In genomic region chr8:84567541-84567940, GRCm38 (mm10) we compare ENCODE assay signal across 7 mouse cellular contexts.
DNase-seq lines count a peak whose midpoint lies in the region; ATAC-seq and TF ChIP-seq lines count a peak whose summit lies in the region.

No protein-coding gene starts in this region.

- peak; percentile 28; the same call in 1 of the 2 replicates for TF ChIP-seq CTCF in bone marrow, adult 2 months (IDR thresholded peaks at IDR 0.05; ENCODE audit: control insufficient read depth, insufficient read depth, low read length)

- no peaks in the 10 kb centered on the region; the same call in 1 of the 2 replicates for H3K4me1 ChIP-seq in bone marrow, adult 2 months (ENCODE audit: control insufficient read depth, insufficient read depth, low read length)
- H3K4me1 ChIP-seq in lung, embryonic 15.5 days = peaks cover 11% of the 10 kb centered on the region
- H3K4me1 ChIP-seq in hindbrain, embryonic 13.5 days (replicated peaks) = peaks cover 9% of the 10 kb centered on the region
- H3K4me1 ChIP-seq in hindbrain, embryonic 10.5 days (replicated peaks) = peaks cover 11% of the 10 kb centered on the region; the same call in 1 of the 2 replicates

- H3K9ac ChIP-seq in lung, embryonic 15.5 days = no peak overlapping the region
- H3K9ac ChIP-seq in hindbrain, embryonic 13.5 days = no peak overlapping the region

- DNase-seq in layer of hippocampus, postnatal 10 days (ENCODE audit: low spot score in 2 of 2) = peak; percentile 42 to 57
- no peak for DNase-seq in layer of hippocampus, adult 9-10 months (ENCODE audit: low spot score)
- DNase-seq in thymus, postnatal 0 days (ENCODE audit: low spot score) = peak; percentile 57
- no peak for DNase-seq in hindbrain, embryonic 10.5 days (ENCODE audit: low spot score)

- ATAC-seq in lung, embryonic 15.5 days (ENCODE audit: borderline replicate concordance, extremely low read depth, low FRiP score, low TSS enrichment) = no peak
- no peak for ATAC-seq in hindbrain, embryonic 13.5 days (ENCODE audit: low FRiP score)

- H3K4me3 ChIP-seq in bone marrow, adult 2 months (replicated peaks; ENCODE audit: control insufficient read depth, low read depth, low read length) = no peak overlapping the region
- no peak overlapping the region for H3K4me3 ChIP-seq in lung, embryonic 15.5 days
- H3K4me3 ChIP-seq in hindbrain, embryonic 13.5 days = no peak overlapping the region
- no peak overlapping the region for H3K4me3 ChIP-seq in hindbrain, embryonic 10.5 days

- 12% methylated on average over 19 of the region's 19 CpGs for WGBS in bone marrow, adult 2 months
- 58% methylated on average over 19 of the region's 19 CpGs for WGBS in lung, embryonic 15.5 days
- 80% methylated on average over 19 of the region's 19 CpGs for WGBS in hindbrain, embryonic 13.5 days
- WGBS in hindbrain, embryonic 10.5 days = 76% methylated on average over 19 of the region's 19 CpGs

- H3K4me2 ChIP-seq in lung, embryonic 15.5 days = peak overlapping the region; percentile 22; the same call in 1 of the 2 replicates
- no peak overlapping the region for H3K4me2 ChIP-seq in hindbrain, embryonic 13.5 days

- H3K27me3 ChIP-seq in lung, embryonic 15.5 days = peaks cover 5% of the 10 kb centered on the region; the same call in 1 of the 2 replicates
- no peaks in the 10 kb centered on the region for H3K27me3 ChIP-seq in hindbrain, embryonic 13.5 days
- H3K27me3 ChIP-seq in hindbrain, embryonic 10.5 days (ENCODE audit: insufficient read depth, poor library complexity, severe bottlenecking) = no peaks in the 10 kb centered on the region; the same call in 1 of the 2 replicates

- H3K36me3 ChIP-seq in lung, embryonic 15.5 days = no peaks in the 10 kb centered on the region
- H3K36me3 ChIP-seq in hindbrain, embryonic 13.5 days = peaks cover 57% of the 10 kb centered on the region
- peaks cover 49% of the 10 kb centered on the region for H3K36me3 ChIP-seq in hindbrain, embryonic 10.5 days

- no peak for TF ChIP-seq POLR2A in bone marrow, adult 2 months (IDR thresholded peaks at IDR 0.05; ENCODE audit: borderline replicate concordance, control insufficient read depth, low read depth, low read length)

- no peak overlapping the region for H3K27ac ChIP-seq in bone marrow, adult 2 months (ENCODE audit: control insufficient read depth, insufficient read depth, low read depth, low read length, poor library complexity)
- no peak overlapping the region for H3K27ac ChIP-seq in lung, embryonic 15.5 days
- no peak overlapping the region for H3K27ac ChIP-seq in hindbrain, embryonic 13.5 days
- no peak overlapping the region for H3K27ac ChIP-seq in hindbrain, embryonic 10.5 days

- H3K9me3 ChIP-seq in lung, embryonic 15.5 days = no peaks in the 10 kb centered on the region
- H3K9me3 ChIP-seq in hindbrain, embryonic 13.5 days = no peaks in the 10 kb centered on the region
- H3K9me3 ChIP-seq in hindbrain, embryonic 10.5 days = no peaks in the 10 kb centered on the region

Comparison
In these comparisons a context has a peak if more than half of its experiments do, and no peak if none do; other contexts are left out.
1. DNase-seq: peak in layer of hippocampus, postnatal 10 days (2 of 2) and thymus, postnatal 0 days (single experiment); none in layer of hippocampus, adult 9-10 months (single experiment) and hindbrain, embryonic 10.5 days (single experiment).